Mouse (Mus musculus) monocyte, adult 5-6 weeks (primary cell): Measurements from ENCODE around the gene D16Ertd472e. TPM values are rescaled to one million over a fixed set of nuclear protein-coding genes. Genes with fewer than 3 reads are reported as not detected.
"Not testable (repeated sequence)": the region's sequence is repeated elsewhere in the genome, so short reads cannot be mapped to it uniquely, and the experiment has no call there.

Source experiments
- ATAC-seq: fragments of 153-309, 156-312 bp; replicated peaks from 2 replicates; pipeline ENCODE4 v1.8.0; 2017; ENCODE audit warnings: mild to moderate bottlenecking; ENCODE audit not compliant: low TSS enrichment, insufficient number of reproducible peaks, severe bottlenecking, poor library complexity, low FRiP score
- total RNA-seq: library from RNA; stranded (forward); fragments of 200-1000, 200-491, 200-594 nt; gene quantifications from 3 replicates; pipeline ENCODE4 v1.2.3, GENCODE M21; 2017

D16Ertd472e gene
- total RNA-seq, 1 experiment from 2014 or later: 44.1 TPM

DNA sequence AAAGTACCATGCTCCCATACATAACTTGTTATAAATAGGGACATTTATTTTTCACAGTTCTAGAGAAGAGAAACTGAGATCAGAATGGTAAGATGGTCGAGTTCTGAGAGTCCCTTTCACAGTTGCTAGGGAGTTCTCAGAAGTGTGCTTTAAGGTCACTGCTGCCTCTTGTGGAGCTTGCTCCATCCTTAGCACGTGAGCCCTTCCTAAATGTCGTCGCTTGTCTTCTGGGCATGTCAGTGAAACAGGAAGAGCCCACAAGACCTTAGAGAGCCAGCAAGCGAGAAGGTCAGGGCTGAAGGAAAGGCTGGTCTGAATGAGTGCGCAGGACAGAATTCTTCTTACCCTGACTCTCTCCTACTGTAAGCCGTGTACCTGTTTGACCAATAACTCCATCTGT, 57.8 kb downstream of the D16Ertd472e start:
- no peak for ATAC-seq

DNA sequence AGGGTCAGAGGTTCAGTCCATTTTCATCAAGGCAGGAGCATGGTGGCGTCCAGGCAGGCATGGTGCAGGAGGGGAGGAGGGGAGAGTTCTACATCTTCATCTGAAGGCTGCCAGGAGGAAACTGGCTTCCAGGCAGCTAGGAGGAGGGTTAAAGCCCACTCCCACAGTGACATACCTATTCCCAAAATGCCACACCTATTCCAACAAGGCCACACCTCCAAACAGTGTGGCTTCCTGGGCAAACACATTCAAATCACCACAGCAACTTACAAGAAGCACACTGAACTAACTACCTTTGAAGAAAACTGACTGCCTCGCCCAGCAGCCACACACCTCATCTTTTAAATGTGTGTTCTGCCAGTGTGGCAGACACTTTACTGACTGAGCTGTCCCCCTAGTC, 59.3 kb downstream of the D16Ertd472e start:
- no peak for ATAC-seq

DNA sequence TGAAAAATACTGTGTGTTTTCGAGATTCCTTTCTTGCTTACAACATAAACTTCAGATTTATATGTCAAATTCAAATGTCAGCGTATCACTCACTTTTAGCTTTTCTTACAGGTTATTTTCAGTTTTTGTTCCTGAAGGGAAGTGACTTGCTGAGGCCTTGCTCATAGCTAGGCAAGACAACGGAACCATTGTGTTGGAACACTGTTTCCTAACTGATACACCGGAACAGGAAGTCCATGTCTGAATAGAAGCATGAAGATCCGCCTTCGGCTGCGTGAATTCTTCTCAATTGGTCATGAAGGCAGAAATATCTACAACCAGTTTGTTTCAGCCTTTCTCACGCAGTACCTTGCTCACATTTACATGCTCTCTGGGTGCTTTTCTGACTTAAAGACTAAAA, 65.0 kb downstream of the D16Ertd472e start:
- ATAC-seq: no peak

DNA sequence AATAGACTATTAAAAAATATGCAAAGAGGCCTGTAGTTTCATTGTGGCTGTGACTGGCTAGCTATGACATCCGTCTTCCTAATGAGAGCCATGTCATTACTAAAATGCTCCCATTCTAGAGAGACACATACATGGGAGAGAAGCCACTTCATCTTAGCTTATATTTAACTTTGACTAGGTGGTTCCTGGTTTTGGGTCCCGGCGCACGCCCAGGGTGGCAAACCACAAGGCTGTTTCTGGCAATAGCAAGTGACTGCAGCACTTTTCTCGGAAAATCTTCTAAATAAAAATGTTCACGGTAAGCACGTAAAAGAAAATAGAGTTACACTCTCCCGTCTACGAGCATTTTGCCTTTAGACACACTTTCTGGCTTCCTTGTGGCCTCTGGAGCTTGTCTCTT, 74.0 kb downstream of the D16Ertd472e start:
- ATAC-seq: no peak

DNA sequence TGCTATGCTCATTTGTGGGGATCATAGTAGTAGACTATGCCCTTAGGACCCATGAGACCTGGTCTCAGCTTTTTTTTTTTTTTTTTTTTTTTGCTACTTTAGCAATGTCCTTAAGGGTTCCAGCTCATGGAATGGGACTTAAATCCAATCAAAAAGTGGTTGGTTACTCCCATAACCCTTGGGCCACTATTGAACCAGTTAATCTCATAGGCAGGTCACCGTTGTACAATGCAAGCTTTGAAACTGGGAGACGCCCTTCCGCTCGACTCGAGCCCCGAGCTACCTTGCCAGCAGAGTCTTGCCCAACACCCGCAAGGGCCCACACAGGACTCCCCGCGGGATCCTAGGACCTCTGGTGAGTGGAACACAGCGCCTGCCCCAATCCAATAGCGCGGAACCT, 83.8 kb downstream of the D16Ertd472e start:
- not testable (repeated sequence) for ATAC-seq

DNA sequence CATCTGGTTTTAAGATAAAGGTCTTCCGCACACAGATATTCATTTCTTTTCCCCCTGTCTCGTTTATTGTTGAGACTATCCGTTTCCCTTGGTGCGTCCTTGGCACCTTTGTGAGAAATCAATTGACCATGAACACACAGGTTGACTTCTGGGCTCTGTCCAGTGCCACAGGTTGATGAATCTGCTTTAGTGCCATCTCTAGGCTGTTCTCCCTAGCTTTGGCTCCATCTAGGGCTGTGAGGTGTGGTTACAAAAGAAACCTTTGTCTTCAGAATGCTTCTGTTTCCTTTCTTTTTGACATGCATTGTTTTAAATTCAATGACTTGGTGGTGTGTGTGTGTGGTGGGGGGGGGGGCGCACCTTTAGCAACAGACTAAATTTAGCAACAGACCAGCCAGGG, 85.7 kb downstream of the D16Ertd472e start:
- ATAC-seq: no peak

Other genes with a start within 250 kb of the D16Ertd472e start
- gene Btg3, start 199.5 kb downstream of the D16Ertd472e start, total RNA-seq: 20.5 to 34.7 TPM (median 31.2 TPM) in 3 replicates